Mouse (Mus musculus): ENCODE measurements around the gene Lpcat4.
A peak's percentile ranks its signal among the peaks of the same experiment; 100 is the strongest.

DNA sequence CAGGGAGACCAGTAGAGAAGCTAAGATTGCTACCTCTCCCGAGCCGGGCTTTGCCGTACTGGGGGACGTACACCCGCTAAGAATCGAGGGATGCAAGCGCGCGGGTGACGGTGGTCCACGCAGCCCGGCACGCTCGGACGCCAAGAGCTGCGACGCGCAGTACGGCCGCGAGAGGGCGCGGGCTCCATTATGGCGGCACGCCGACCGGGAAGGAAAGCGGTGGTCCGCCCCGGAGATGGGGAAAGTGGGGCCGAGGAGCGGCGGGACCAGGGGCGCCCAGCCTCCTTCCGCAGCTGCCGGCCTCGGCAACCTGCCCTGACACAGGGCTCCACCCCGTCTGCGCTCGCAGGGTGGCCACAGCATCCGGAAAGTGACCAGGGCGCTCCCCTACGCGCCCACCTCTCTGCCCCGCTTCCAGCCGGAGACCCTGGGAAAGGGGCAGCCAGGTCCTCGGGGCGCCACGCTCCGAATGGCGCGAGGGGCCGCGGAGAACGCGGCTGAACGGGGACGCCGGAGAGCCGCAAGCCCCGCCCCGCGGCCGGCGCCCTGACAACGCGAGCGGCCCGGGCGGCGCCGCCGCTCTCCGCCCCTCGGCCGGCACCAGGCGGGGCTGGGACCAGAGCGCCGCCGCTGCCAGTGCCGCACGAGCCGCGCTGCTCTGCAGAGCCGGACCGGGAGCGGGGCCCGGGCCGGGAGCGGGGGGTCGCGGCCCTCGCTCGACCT lies at the start of gene Lpcat4:
- TF ChIP-seq CTCF (IDR thresholded peaks at IDR 0.05; ENCODE audit: borderline replicate concordance, control insufficient read depth, extremely low read depth, insufficient read depth, low read length, poor library complexity) (peak; percentile 97), POLR2A (IDR thresholded peaks at IDR 0.05; ENCODE audit: control insufficient read depth, extremely low read depth, insufficient read depth, low read length, poor library complexity) (peak; percentile 50; the same call in 1 of the 2 replicates)
